Mouse (Mus musculus): ENCODE measurements at regions not wholly inside any gene's neighbourhood (a gene's known extent, or its start where the extent isn't known, plus 50 kb on each side); places are given as distances from the start of the nearest gene placed in this dataset.

DNA sequence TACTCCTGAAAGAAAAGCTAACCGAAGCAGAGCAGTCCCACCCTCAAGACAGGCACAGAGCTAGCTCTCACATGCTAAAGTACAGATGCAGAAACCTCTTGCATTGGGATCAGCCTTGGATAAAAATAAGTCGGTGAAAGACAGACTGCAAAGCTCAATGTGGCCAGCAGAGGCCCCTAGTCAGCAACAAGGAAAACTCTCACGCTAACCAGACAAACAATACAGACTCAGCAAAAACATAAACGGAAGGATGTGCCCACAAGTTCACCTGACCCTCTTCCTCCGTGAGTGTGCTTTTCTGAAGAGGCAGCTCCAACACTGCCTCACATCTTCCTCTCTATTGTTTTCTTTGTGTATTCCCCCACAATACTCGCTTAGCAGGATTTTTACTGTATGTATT lies 77.8 kb downstream of the Rpia start:
- intact Hi-C loops (cut with DNase I) = loop anchor here (5.0 kb wide), 1 partner anchor 53 kb away; no protein-coding TSS in a partner anchor
- DNase-seq = peak; percentile 15 to 51

- intact Hi-C loops (cut with DNase I) = loop anchor here (1.0 to 5.0 kb wide), 2 partner anchors 39 to 54 kb away; no protein-coding TSS in a partner anchor
- no peak for DNase-seq
Measured at GRCm38 (mm10) chr6:70713665-70714064, 78.4 kb downstream of the Rpia start.

- DNase-seq = no peak
- intact Hi-C loops (cut with DNase I) = loop anchor here (1.0 to 5.0 kb wide), 2 partner anchors 39 to 54 kb away; no protein-coding TSS in a partner anchor
Measured at GRCm38 (mm10) chr6:70713118-70713517, 78.9 kb downstream of the Rpia start.

DNA sequence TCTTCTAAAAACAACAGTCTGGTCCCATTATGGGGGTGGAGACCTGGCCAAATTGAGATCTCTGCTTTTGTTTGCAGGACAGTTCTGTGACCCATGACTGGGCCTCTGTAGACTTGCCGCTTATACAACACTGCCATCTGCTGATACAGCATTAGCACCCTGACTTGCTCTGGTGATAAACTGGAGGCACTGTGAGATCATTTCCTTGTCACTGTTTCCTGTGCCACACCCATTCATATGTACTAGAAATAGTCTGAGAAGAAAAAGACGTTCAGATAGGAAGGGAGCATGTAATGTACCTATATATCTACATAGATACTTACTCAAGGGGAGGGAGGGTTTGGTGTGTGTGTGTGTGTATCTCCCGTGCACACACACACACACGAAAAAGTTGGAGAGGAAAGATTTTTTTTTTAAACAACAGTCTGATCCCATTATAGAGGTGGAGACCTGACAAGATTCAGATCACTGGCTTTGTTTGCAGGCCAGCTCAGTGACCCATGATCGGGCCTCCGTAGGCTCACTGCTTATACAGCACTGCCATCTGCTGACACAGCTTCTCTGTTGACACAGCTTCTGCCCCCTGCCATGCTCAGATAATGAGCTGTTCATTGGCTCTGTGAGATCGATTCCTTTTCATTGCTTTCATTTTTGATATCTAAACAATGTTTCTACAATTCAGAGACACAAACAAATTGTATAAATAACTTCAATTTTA lies 82.5 kb downstream of the Rpia start:
- no peak for DNase-seq

DNA sequence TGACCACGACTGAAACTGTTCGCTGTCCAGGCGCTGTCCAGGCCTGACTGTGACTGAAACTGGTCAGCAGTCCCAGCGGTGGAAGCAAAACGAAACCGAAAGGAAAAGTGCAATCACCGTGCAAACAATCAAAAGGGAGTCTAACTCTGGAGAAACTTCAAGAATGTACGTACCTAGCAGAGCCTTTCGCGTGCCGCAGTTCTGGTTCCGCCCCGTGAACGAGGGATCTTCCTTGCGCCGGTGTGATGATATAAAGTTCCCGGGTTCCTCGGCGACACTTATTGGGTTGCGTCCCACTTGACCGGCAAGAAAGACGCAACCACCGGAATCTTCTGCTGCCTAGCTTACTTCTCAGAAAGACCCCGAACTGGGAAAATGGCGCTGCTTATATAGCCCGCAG lies 96.4 kb downstream of the Rpia start:
- no peak for DNase-seq
- intact Hi-C loops (cut with DNase I) = no loop called here

More for the DNA sequence above, 82.5 kb downstream of the Rpia start:
- intact Hi-C loops (cut with DNase I) = loop anchor here (5.0 kb wide), 1 partner anchor 58 kb away; no protein-coding TSS in a partner anchor

Data from gastrocnemius, postnatal 36 days (tissue).